Mouse (Mus musculus): ENCODE results near the gene Ccdc117. TPM values are rescaled to one million over a fixed set of nuclear protein-coding genes. Genes with fewer than 3 reads are reported as not detected.
"Not testable (repeated sequence)": the region's sequence is repeated elsewhere in the genome, so short reads cannot be mapped to it uniquely, and the experiment has no call there.

Ccdc117 gene
- polyA plus RNA-seq, 1 experiment: 52.0 TPM

DNA sequence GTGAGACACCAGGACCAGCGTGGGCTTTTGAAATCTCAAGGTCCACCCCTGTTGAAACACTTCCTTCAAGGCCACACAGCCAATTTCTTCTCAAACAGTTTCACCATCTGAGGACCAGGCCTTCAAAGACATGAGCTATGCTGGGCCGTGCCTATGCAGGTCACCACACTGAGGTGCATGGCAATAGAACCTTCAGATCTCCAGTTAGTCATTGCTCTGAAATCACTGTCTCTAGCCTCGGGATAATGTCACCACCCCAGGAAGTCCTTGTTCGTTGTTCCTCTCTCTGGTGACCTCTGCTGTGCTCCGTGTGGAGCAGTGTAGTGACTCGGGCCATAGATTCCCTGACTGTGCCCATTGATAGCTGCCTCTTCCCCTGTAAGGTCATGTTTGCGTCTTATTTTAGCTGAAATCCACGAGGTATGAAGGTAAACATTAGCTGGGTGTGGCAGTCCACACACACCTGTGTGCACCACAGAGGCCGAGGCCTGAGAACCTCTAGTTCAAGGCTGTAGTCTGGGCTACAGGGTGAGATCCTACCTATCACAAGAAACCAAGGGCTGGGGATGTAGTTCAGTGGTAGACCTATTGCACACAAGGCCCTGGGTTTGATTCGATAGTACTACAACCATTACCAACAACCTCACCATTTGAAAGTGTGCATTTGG is 50.9 kb downstream of the Ccdc117 start:
- H3K4me1 ChIP-seq (ENCODE audit: control insufficient read depth, insufficient read depth, low read length): peaks cover under 1% of the 10 kb centered on the region
- no peaks in the 10 kb centered on the region for H3K27me3 ChIP-seq (ENCODE audit: control insufficient read depth, insufficient read depth, low read length, poor library complexity, severe bottlenecking)
- no peaks in the 10 kb centered on the region for H3K9me3 ChIP-seq (replicated peaks; ENCODE audit: control insufficient read depth, insufficient read depth, low read length, poor library complexity, severe bottlenecking)
- no peak overlapping the region for H3K4me3 ChIP-seq (ENCODE audit: low read depth, low read length)
- no peak for TF ChIP-seq POLR2A (IDR thresholded peaks at IDR 0.05; ENCODE audit: insufficient read depth, low read length)
- no peak for TF ChIP-seq EP300 (IDR thresholded peaks at IDR 0.05; ENCODE audit: insufficient read depth, low read depth, low read length)
- H3K36me3 ChIP-seq (ENCODE audit: control insufficient read depth, insufficient read depth, low read length, poor library complexity, severe bottlenecking): no peaks in the 10 kb centered on the region; the same call in 1 of the 2 replicates
- no peak overlapping the region for H3K27ac ChIP-seq (ENCODE audit: insufficient read depth, low read length)
- no peak overlapping the region for H3K9ac ChIP-seq (ENCODE audit: low read depth, poor library complexity, severe bottlenecking)

DNA sequence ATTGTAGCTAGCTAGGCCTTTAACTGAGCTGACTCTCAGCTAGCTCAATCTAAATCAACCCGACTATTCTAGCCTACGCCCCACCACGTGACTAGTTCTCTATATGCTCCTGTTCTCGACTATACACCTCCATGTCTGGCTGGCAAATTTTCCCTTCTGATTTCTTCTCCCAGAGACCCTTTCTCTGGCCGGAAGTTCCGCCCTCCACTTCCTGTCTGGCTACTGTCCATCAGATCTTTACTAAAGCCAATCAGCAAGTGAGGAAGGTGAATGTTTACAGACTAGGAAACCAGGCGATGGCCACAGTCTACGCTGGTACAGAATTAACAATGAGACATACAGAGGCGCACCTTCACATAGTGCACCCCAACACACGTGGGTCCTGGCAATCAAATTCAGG is 52.6 kb downstream of the Ccdc117 start:
- H3K4me1 ChIP-seq (ENCODE audit: control insufficient read depth, insufficient read depth, low read length); H3K36me3 ChIP-seq (ENCODE audit: control insufficient read depth, insufficient read depth, low read length, poor library complexity, severe bottlenecking); H3K9me3 ChIP-seq (replicated peaks; ENCODE audit: control insufficient read depth, insufficient read depth, low read length, poor library complexity, severe bottlenecking); H3K27me3 ChIP-seq (ENCODE audit: control insufficient read depth, insufficient read depth, low read length, poor library complexity, severe bottlenecking): not testable (repeated sequence)
- Histone ChIP-seq H3K9ac (ENCODE audit: low read depth, poor library complexity, severe bottlenecking) (peak overlapping the region; percentile 41; the same call in 1 of the 2 replicates), H3K4me3 (ENCODE audit: low read depth, low read length) (peak overlapping the region; percentile 34; the same call in 1 of the 2 replicates), H3K27ac (ENCODE audit: insufficient read depth, low read length) (0 out of 2 replicates have a peak overlapping the region, but pooled peaks have one; percentile 38)

DNA sequence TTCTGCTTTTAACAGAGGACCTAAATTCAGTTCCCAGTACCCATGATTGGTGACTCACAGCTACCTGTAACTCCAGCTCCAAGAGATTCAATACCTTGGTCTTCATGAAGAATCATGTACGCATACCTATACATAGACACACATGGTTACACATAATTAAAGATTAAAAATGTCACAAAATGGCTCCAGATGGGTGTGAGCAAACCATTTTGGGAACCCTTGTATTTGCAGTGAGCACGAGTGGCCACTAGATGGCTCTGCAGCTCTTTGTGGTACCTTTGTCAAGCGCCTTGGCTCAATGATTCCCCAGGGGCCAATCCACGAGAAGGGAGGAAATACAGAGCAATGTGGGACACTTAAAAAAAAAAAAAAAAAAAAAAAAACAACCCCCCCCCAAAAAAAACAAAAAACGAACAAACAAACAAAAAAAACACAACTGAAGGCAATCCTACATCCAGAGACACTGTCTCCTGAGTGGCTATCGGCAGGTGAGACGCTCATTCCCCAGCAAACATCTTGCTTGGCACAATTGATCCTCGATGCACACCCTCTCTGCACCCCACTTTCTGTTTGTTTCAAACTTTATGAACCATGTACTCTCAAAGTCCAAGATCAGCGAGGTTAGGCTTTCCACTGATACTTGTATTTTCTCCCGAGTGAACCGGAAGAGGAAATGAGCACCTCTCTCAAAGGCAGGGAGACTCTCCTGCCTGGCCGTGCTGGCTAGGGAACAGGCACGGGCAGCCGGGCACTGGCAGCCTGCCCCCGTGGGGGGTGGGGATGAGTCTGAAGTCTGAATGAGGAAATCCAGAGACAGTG is 56.6 kb downstream of the Ccdc117 start:
- H3K9me3 ChIP-seq (replicated peaks; ENCODE audit: control insufficient read depth, insufficient read depth, low read length, poor library complexity, severe bottlenecking): no peaks in the 10 kb centered on the region
- H3K4me3 ChIP-seq (ENCODE audit: low read depth, low read length): peak overlapping the region; percentile 93
- H3K9ac ChIP-seq (ENCODE audit: low read depth, poor library complexity, severe bottlenecking): peak overlapping the region; percentile 93
- peaks cover 5% of the 10 kb centered on the region for H3K4me1 ChIP-seq (ENCODE audit: control insufficient read depth, insufficient read depth, low read length)
- no peaks in the 10 kb centered on the region; the same call in 1 of the 2 replicates for H3K36me3 ChIP-seq (ENCODE audit: control insufficient read depth, insufficient read depth, low read length, poor library complexity, severe bottlenecking)
- H3K27me3 ChIP-seq (ENCODE audit: control insufficient read depth, insufficient read depth, low read length, poor library complexity, severe bottlenecking): no peaks in the 10 kb centered on the region
- H3K27ac ChIP-seq (ENCODE audit: insufficient read depth, low read length): peak overlapping the region; percentile 41; the same call in 1 of the 2 replicates
- TF ChIP-seq EP300 (IDR thresholded peaks at IDR 0.05; ENCODE audit: insufficient read depth, low read depth, low read length): no peak
- peak; percentile 76 for TF ChIP-seq CTCF (IDR thresholded peaks at IDR 0.05; ENCODE audit: low read depth, low read length)

DNA sequence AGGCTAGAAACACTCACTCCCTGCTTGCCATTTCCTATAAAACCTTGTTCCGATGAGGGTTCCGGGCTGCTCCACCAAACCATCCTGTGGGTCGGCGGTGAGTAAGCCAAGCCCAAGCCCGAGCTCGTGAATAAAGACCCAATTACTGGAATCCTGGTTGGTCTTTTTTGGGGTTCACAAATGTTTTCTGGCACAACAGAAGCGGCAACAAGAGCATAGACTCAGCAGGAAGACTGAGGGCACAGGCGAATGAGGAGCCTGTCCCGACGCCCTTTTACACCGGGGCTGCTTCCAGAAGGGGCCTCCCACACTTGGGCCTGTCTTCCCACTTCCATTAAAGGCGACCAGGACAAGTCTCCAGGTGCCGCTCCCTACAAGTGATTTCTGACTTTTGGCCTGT is 59.4 kb downstream of the Ccdc117 start:
- Histone ChIP-seq H3K4me1 (ENCODE audit: control insufficient read depth, insufficient read depth, low read length) (peaks cover 6% of the 10 kb centered on the region), H3K27me3 (ENCODE audit: control insufficient read depth, insufficient read depth, low read length, poor library complexity, severe bottlenecking) (no peaks in the 10 kb centered on the region), H3K4me3 (ENCODE audit: low read depth, low read length) (no peak overlapping the region), H3K9ac (ENCODE audit: low read depth, poor library complexity, severe bottlenecking) (peak overlapping the region; percentile 14; the same call in 1 of the 2 replicates), H3K27ac (ENCODE audit: insufficient read depth, low read length) (no peak overlapping the region), H3K36me3 (ENCODE audit: control insufficient read depth, insufficient read depth, low read length, poor library complexity, severe bottlenecking) (no peaks in the 10 kb centered on the region), H3K9me3 (replicated peaks; ENCODE audit: control insufficient read depth, insufficient read depth, low read length, poor library complexity, severe bottlenecking) (no peaks in the 10 kb centered on the region)
- TF ChIP-seq EP300 (IDR thresholded peaks at IDR 0.05; ENCODE audit: insufficient read depth, low read depth, low read length): no peak
- TF ChIP-seq CTCF (IDR thresholded peaks at IDR 0.05; ENCODE audit: low read depth, low read length): no peak
- TF ChIP-seq POLR2A (IDR thresholded peaks at IDR 0.05; ENCODE audit: insufficient read depth, low read length): no peak

Other genes starting within 250 kb of the Ccdc117 start
- 13.5 and 15.8 TPM in 2 replicates for gene Znrf3, start 97.3 kb downstream of the Ccdc117 start, polyA plus RNA-seq (2011; ENCODE audit: insufficient read depth, insufficient read length, low read depth, missing spikeins)
- 44.0 and 46.7 TPM in 2 replicates for gene Xbp1, start 21.5 kb downstream of the Ccdc117 start, polyA plus RNA-seq (2011; ENCODE audit: insufficient read depth, insufficient read length, low read depth, missing spikeins)
- gene Ankrd36, start 27.5 kb upstream of the Ccdc117 start, polyA plus RNA-seq (2011; ENCODE audit: insufficient read depth, insufficient read length, low read depth, missing spikeins): not detected in 2 replicates
- 61.8 and 69.3 TPM in 2 replicates for gene Mrps24, start 173.5 kb upstream of the Ccdc117 start, polyA plus RNA-seq (2011; ENCODE audit: insufficient read depth, insufficient read length, low read depth, missing spikeins)
- gene Urgcp, start 220.2 kb upstream of the Ccdc117 start, polyA plus RNA-seq (2011; ENCODE audit: insufficient read depth, insufficient read length, low read depth, missing spikeins): 10.6 and 11.7 TPM in 2 replicates
- 27.4 and 33.4 TPM in 2 replicates for gene Dbnl, start 246.3 kb upstream of the Ccdc117 start, polyA plus RNA-seq (2011; ENCODE audit: insufficient read depth, insufficient read length, low read depth, missing spikeins)